Mouse (Mus musculus): ENCODE data around the gene Ly86. TPM values are rescaled to one million over a fixed set of nuclear protein-coding genes. Genes with fewer than 3 reads are reported as not detected.

Ly86 gene
- polyA plus RNA-seq, 1 experiment from 2014 or later: 11.9 TPM

DNA sequence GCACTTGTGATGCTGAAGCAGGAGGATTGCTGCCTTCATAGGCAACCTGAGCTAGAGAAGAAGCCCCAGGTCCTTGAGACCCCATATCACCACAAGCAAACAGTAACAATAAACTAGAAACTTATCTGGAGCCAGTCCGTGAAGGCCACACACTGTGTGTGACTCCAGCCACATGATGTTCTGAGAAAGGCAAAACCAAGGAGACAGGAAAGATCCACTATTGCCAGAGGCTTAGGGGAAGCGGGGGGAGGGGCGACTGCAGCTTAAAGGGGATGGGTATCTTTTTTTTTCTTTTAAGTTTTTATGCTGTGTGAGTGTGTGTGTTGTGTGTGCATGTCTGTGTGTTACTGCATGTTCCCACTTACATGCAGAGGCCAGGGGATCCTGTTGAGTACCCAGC, 110.6 kb downstream of the Ly86 start:
- Histone ChIP-seq H3K9ac (no peak overlapping the region), H3K4me2 (no peak overlapping the region), H3K27me3 (ENCODE audit: insufficient read depth, low read length) (no peaks in the 10 kb centered on the region), H3K27ac (ENCODE audit: low read depth) (peak overlapping the region; percentile 93; the same call in 1 of the 2 replicates), H3K4me1 (ENCODE audit: insufficient read depth) (peaks cover 63% of the 10 kb centered on the region), H3K9me3 (ENCODE audit: low read depth, low read length) (no peaks in the 10 kb centered on the region), H3K4me3 (ENCODE audit: low read depth, low read length) (no peak overlapping the region), H3K36me3 (ENCODE audit: insufficient read depth) (no peaks in the 10 kb centered on the region)
- TF ChIP-seq CTCF (IDR thresholded peaks at IDR 0.05; ENCODE audit: low read depth): no peak
- WGBS: 58% methylated on average over 3 of the region's 3 CpGs
- ATAC-seq (ENCODE audit: insufficient read depth): no peak
- no peak for DNase-seq

GRCm38 (mm10) chr13:37457007-37457827, 112.2 kb downstream of the Ly86 start:
- Histone ChIP-seq H3K4me1 (ENCODE audit: insufficient read depth) (peaks cover 57% of the 10 kb centered on the region), H3K4me3 (ENCODE audit: low read depth, low read length) (no peak overlapping the region), H3K9ac (no peak overlapping the region), H3K9me3 (ENCODE audit: low read depth, low read length) (no peaks in the 10 kb centered on the region), H3K4me2 (peak overlapping the region; percentile 13; the same call in 1 of the 2 replicates), H3K27me3 (ENCODE audit: insufficient read depth, low read length) (no peaks in the 10 kb centered on the region), H3K36me3 (ENCODE audit: insufficient read depth) (no peaks in the 10 kb centered on the region), H3K27ac (ENCODE audit: low read depth) (peak overlapping the region; percentile 93)
- WGBS: 18% methylated on average over 11 of the region's 11 CpGs
- peak; percentile 47; the same call in 1 of the 2 replicates for TF ChIP-seq CTCF (IDR thresholded peaks at IDR 0.05; ENCODE audit: low read depth)
- DNase-seq (peak; percentile 94), ATAC-seq (ENCODE audit: insufficient read depth) (peak; percentile 78)

DNA sequence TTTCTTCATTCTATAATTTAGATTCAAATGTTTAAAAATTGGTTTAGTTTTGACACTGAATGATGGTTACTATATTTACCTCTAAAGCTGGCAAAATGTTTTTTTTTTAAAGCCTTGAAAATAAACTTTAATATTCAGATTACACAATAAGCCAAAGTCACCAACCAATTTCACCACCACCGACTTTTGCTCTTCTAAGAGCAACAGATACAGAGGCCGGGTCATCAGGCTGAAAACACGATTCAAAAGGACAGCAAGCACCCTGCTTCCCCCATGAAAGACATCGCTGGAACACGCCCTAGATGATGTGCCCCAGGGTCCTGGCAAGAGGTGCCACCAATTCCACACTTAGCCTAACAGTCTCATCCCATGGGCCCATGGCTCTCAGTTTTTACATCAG, 113.5 kb downstream of the Ly86 start:
- Histone ChIP-seq H3K4me1 (ENCODE audit: insufficient read depth) (peaks cover 47% of the 10 kb centered on the region), H3K9me3 (ENCODE audit: low read depth, low read length) (no peaks in the 10 kb centered on the region), H3K36me3 (ENCODE audit: insufficient read depth) (no peaks in the 10 kb centered on the region), H3K9ac (no peak overlapping the region), H3K4me2 (no peak overlapping the region), H3K27me3 (ENCODE audit: insufficient read depth, low read length) (no peaks in the 10 kb centered on the region), H3K4me3 (ENCODE audit: low read depth, low read length) (no peak overlapping the region), H3K27ac (ENCODE audit: low read depth) (no peak overlapping the region)
- no peak for TF ChIP-seq CTCF (IDR thresholded peaks at IDR 0.05; ENCODE audit: low read depth)
- WGBS: 86% methylated on average over 5 of the region's 5 CpGs
- ATAC-seq (ENCODE audit: insufficient read depth) (no peak), DNase-seq (no peak)

- H3K9ac ChIP-seq: no peak overlapping the region
- H3K27me3 ChIP-seq (ENCODE audit: insufficient read depth, low read length): no peaks in the 10 kb centered on the region
- no peaks in the 10 kb centered on the region for H3K36me3 ChIP-seq (ENCODE audit: insufficient read depth)
- no peaks in the 10 kb centered on the region for H3K9me3 ChIP-seq (ENCODE audit: low read depth, low read length)
- no peak overlapping the region for H3K27ac ChIP-seq (ENCODE audit: low read depth)
- DNase-seq (no peak), ATAC-seq (ENCODE audit: insufficient read depth) (no peak)
- peaks cover 44% of the 10 kb centered on the region for H3K4me1 ChIP-seq (ENCODE audit: insufficient read depth)
- WGBS: 73% methylated on average over 10 of the region's 10 CpGs
- no peak overlapping the region for H3K4me3 ChIP-seq (ENCODE audit: low read depth, low read length)
- H3K4me2 ChIP-seq: no peak overlapping the region
- TF ChIP-seq CTCF (IDR thresholded peaks at IDR 0.05; ENCODE audit: low read depth): no peak
Observed at GRCm38 (mm10) chr13:37459022-37459421, 114.0 kb downstream of the Ly86 start.

GRCm38 (mm10) chr13:37459957-37460930, 115.2 kb downstream of the Ly86 start:
- Histone ChIP-seq H3K27me3 (ENCODE audit: insufficient read depth, low read length) (no peaks in the 10 kb centered on the region), H3K36me3 (ENCODE audit: insufficient read depth) (no peaks in the 10 kb centered on the region), H3K4me3 (ENCODE audit: low read depth, low read length) (no peak overlapping the region), H3K4me2 (no peak overlapping the region), H3K27ac (ENCODE audit: low read depth) (peak overlapping the region; percentile 55; the same call in 1 of the 2 replicates), H3K4me1 (ENCODE audit: insufficient read depth) (peaks cover 39% of the 10 kb centered on the region), H3K9ac (no peak overlapping the region), H3K9me3 (ENCODE audit: low read depth, low read length) (no peaks in the 10 kb centered on the region)
- no peak for TF ChIP-seq CTCF (IDR thresholded peaks at IDR 0.05; ENCODE audit: low read depth)
- DNase-seq: peak; percentile 92
- WGBS: 54% methylated on average over 28 of the region's 28 CpGs
- ATAC-seq (ENCODE audit: insufficient read depth): peak; percentile 58; the same call in 1 of the 2 replicates

- Histone ChIP-seq H3K27me3 (ENCODE audit: insufficient read depth, low read length) (no peaks in the 10 kb centered on the region), H3K4me1 (ENCODE audit: insufficient read depth) (peaks cover 22% of the 10 kb centered on the region), H3K4me3 (ENCODE audit: low read depth, low read length) (no peak overlapping the region), H3K9ac (no peak overlapping the region), H3K9me3 (ENCODE audit: low read depth, low read length) (no peaks in the 10 kb centered on the region), H3K27ac (ENCODE audit: low read depth) (no peak overlapping the region), H3K4me2 (no peak overlapping the region), H3K36me3 (ENCODE audit: insufficient read depth) (no peaks in the 10 kb centered on the region)
- DNase-seq (no peak), ATAC-seq (ENCODE audit: insufficient read depth) (no peak)
- TF ChIP-seq CTCF (IDR thresholded peaks at IDR 0.05; ENCODE audit: low read depth): no peak
- 86% methylated on average over 12 of the region's 12 CpGs for WGBS
Observed at GRCm38 (mm10) chr13:37462049-37462702, 117.2 kb downstream of the Ly86 start.

Measured in lung, embryonic 14.5 days (tissue).